Mouse (Mus musculus) WW6 (cell line): ENCODE measurements at regions not wholly inside any gene's neighbourhood (a gene's known extent, or its start where the extent isn't known, plus 50 kb on each side); places are given as distances from the start of the nearest gene placed in this dataset.
"Not testable (repeated sequence)": the region's sequence is repeated elsewhere in the genome, so short reads cannot be mapped to it uniquely, and the experiment has no call there.

Experiments used
- DNase-seq: peaks from one replicate; pipeline ENCODE4 v3.0.0-alpha.2; 2013; ENCODE audit warnings: low read depth, low spot score

GRCm38 (mm10) chr12:117379103-117379850 is 137.0 kb upstream of the Rapgef5 start:
- no peak for DNase-seq

DNA sequence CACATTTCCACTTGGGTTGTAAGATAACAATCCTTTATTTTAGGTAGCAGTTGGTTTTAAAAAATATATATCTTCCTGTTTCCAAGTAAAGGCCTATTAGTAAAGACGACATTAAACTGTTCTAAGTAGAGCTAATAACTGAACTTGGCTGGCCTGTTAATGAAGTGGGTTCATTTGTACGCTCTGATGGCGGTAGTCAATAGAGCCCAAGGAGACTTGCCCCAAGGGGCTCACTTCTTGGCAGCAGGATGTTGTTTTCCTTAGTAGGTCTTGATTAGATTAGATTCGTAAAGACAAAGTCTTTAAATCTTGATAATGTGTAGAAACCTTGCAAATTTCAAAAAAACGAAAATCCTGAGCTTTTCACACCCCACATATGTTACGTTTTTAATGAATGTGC is 135.4 kb upstream of the Rapgef5 start:
- DNase-seq: no peak

DNA sequence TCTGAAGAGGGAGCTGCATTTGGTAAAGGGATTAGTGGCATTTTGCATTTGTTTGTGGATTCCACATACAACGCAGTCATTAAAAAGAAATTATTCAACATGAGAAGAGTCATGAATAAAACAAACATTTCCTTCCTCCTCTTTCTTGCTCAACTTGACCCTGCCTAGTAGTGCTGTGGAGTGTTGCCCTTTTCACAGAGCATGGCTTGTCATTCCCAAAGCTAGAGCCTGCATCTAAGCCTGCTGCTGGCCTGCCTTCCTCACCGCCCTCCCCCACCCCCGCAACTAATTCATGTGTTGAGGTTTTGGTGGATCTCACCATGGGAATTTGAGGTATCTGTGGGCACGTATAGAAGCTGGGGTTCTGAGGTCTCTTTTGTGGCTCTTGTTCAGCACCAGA is 133.6 kb upstream of the Rapgef5 start:
- DNase-seq: not testable (repeated sequence)

DNA sequence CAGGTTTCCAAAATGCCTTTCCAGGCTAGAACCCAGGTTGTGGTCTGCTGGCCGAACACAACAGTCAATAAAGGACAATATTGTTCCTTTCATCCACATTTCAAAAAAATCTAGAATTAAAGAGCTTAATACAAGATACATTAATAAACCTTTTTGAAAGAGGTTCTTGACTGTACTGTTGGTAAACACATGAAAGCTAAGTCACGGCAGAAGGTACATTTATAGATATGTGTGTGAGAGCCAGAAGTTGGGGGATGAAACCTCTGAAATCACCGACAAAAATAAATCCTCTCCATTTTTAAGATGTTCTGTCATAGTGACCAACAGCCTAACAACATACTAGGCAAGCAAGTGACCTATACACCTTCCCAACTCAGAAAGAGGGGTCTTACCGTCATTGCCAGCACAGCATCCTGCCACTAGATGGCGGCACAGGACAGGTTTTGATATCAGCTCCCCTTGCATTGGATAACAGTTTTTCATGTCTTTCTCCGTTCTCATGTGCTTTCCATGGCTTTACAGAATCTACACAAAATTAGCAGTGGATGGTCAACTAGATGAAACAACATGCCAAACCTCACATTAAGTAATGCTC is 131.1 kb upstream of the Rapgef5 start:
- peak; percentile 70 for DNase-seq

DNA sequence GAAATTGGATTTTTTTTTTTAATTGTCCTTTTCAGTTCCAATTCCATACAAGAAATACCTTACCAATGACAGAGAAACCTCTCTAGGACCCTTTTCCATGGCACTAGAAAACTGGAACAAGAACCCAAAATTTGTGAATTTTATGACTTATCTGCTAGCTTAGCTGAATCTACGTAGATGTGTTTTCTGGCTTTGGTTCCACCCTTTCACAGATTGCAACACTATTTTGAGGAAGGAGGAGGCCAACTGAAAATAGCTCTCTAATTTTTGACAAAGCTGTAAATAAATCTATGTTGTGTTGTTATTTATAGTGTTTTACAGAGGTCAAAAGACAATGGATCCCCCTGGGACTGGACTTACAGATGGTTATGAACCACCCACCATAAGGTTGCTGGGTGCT is 130.6 kb upstream of the Rapgef5 start:
- no peak for DNase-seq

- no peak for DNase-seq
Observed at GRCm38 (mm10) chr12:117386957-117387356, 129.3 kb upstream of the Rapgef5 start.

- DNase-seq: no peak
Observed at GRCm38 (mm10) chr12:117389516-117390347, 126.5 kb upstream of the Rapgef5 start.

DNA sequence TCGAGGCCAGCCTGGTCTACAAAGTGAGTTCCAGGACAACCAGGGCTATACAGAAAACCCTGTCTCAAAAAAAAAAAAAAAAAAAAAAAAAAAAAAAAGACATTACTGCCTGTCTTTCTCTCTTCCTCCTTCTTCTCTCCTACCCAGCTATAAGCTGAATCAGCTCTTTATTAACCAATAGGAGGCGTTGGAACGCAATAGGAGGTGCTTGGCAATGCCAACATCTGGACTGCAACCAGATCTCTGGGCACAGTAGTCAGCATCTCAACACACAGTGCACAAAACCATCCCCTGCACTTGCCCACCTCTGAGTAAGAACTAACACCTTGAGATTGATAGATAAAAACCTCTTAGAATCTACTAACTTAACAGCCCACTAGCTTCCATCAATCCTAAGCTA is 118.8 kb upstream of the Rapgef5 start:
- no peak for DNase-seq

DNA sequence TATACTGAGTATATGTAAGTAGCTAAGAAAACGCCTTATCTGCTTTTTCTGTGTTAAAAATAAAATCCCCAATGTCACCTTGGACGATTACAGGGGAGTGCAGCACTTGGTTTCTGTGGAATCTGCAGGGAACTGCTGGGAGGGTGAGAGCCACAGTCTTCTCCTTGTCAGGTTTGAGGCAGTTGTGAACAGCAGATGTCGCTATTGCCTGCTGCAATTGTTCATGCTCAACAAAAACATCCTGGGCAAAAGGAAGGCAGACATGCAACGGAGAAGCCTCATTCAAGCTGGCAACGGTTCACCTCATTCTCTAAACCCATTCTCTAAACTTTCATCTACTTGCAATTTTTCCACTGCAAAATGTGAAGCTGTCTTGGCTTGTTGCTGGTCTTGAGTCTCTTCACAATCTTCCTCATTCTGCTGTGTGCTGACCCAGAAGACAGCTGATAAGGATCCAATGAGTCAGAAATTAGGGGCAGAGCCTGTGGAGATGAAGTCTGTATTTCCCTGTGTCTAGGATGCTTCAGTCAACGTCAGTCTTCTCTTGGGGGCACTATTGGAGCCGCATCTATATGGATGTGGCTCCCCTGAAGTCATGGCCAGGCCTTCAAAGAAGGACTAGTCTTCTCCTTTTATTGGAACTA is 112.6 kb upstream of the Rapgef5 start:
- peak; percentile 49 for DNase-seq

DNA sequence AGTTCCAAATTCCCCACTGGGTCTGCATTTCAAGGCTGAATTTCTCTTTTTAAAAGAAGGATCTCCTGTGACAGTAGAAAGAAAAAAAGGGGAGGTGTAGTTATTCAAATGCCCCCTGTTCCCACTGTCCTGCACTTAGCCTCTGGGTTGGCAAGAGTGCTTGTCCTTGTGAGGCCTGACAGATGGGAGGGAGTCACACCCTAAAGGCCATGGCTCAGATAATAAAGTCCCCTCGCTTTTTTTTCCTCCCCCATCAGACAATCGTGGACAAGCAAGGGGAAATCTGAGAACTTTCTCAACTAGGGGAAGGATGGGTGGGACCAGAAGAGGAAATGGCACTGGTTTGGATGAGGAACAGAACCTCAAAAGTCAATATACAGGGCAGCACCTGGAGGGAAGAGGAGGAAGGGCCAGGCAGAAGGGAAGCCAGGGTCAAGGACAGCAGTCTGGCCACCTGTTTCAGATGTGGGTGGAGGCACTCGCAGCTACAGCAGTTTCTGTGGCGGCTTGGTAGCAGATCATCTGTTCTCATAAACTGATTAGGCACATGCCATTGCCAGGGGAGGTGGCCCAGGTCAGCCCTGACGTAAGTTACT is 112.0 kb upstream of the Rapgef5 start:
- DNase-seq: no peak

- DNase-seq: no peak
Observed at GRCm38 (mm10) chr12:117406832-117407231, 109.4 kb upstream of the Rapgef5 start.

DNA sequence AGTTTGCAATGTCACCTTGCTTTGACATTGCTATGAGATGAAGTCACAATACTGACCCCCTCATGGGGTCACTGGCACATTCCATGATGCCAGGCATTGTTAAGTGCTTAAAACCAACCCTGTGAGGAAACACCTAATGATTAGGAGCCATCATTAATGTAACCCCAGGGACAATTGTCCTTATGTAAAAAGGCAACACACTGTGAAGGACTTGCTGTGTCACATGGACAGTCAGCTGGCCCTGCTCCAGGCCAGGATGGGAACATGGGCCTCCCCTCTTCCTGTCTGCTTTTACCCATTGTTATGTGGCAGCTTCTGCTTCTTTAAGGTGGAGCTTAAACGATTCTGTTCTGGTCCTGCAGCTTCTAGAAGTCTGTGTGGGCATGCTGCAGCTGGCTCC is 105.7 kb upstream of the Rapgef5 start:
- no peak for DNase-seq

GRCm38 (mm10) chr12:117412257-117412656 is 104.0 kb upstream of the Rapgef5 start:
- DNase-seq: no peak

- no peak for DNase-seq
Observed at GRCm38 (mm10) chr12:117412779-117413505, 103.3 kb upstream of the Rapgef5 start.

DNA sequence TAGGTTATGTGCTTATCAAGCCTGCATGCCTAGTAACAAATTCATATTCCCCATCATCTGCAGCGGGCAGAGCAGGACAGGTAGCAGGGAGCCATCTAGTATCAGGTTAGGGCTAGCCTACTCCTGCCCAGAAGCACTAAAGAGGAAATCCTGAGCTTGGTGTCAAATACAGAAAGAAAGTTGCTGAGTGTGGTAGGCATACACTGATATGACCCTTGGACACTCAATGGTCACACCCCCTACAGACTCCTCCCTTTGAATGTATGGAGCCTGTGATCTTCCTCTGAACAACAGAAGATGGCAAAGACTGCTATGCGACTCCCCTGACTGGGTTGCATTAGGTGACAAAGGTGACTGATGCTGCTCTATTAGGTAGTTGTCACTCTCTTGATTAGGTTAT is 102.3 kb upstream of the Rapgef5 start:
- no peak for DNase-seq

- DNase-seq: no peak
Observed at GRCm38 (mm10) chr12:117415146-117415545, 101.1 kb upstream of the Rapgef5 start.

GRCm38 (mm10) chr12:117417991-117418390 is 98.3 kb upstream of the Rapgef5 start:
- DNase-seq: no peak

- no peak for DNase-seq
Observed at GRCm38 (mm10) chr12:117422315-117422978, 93.8 kb upstream of the Rapgef5 start.

GRCm38 (mm10) chr12:117425363-117426031 is 90.8 kb upstream of the Rapgef5 start:
- DNase-seq: no peak

GRCm38 (mm10) chr12:117427431-117427830 is 88.8 kb upstream of the Rapgef5 start:
- DNase-seq: no peak
